Mouse (Mus musculus): ENCODE data around the gene Gm10645. TPM values are rescaled to one million over a fixed set of nuclear protein-coding genes. Genes with fewer than 3 reads are reported as not detected.

Gm10645 gene
- polyA plus RNA-seq, 1 experiment, result not detected

DNA sequence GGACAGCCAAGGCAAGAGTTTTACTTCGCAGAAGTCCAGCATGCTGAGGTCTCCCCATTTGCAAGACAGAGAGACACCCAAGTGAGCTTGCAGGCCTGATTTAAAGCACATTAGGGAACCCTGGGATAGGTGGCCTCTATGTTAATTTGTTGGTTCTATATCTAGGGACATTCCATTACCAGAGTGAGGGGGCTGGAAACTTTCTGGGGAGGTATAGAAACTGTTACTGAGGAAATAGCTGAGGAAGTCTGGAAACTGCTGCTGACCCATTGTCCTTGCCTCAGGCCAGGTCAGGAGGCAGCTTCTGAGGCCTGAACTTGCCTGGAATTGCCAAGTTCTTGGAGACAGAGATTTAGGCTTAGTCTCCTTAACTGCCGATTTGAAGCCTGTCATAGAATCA lies 5.4 kb downstream of the Gm10645 start:
- WGBS, result 82% methylated on average over 2 of the region's 2 CpGs
- Histone ChIP-seq H3K27ac (ENCODE audit: control insufficient read depth, insufficient read depth, low read depth, low read length, poor library complexity) (no peak overlapping the region), H3K4me3 (replicated peaks; ENCODE audit: control insufficient read depth, low read depth, low read length) (no peak overlapping the region), H3K4me1 (ENCODE audit: control insufficient read depth, insufficient read depth, low read length) (no peaks in the 10 kb centered on the region; the same call in 1 of the 2 replicates)
- TF ChIP-seq POLR2A (IDR thresholded peaks at IDR 0.05; ENCODE audit: borderline replicate concordance, control insufficient read depth, low read depth, low read length) (no peak), CTCF (IDR thresholded peaks at IDR 0.05; ENCODE audit: control insufficient read depth, insufficient read depth, low read length) (no peak)

DNA sequence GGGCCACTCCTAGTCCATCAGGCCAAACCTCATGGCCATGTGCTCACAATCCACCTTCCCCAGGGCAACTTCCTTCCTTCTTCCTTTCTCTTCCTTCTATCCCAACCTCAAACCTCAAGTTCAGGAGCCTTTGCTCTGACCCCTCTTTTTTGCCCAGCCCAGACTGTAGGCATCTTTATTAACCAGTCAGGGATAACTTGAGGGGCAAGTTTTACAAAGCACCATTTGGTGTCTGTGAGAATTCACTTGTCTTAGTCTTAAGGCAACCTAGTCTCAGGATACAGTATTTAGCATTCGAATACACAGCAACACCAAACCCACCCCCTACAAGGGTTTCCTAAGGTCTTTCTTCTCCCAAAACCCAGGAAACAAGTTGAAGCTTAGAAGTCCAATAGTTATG lies 6.4 kb downstream of the Gm10645 start:
- TF ChIP-seq POLR2A (IDR thresholded peaks at IDR 0.05; ENCODE audit: borderline replicate concordance, control insufficient read depth, low read depth, low read length), result no peak
- TF ChIP-seq CTCF (IDR thresholded peaks at IDR 0.05; ENCODE audit: control insufficient read depth, insufficient read depth, low read length), result no peak
- Histone ChIP-seq H3K27ac (ENCODE audit: control insufficient read depth, insufficient read depth, low read depth, low read length, poor library complexity) (no peak overlapping the region), H3K4me1 (ENCODE audit: control insufficient read depth, insufficient read depth, low read length) (no peaks in the 10 kb centered on the region; the same call in 1 of the 2 replicates), H3K4me3 (replicated peaks; ENCODE audit: control insufficient read depth, low read depth, low read length) (no peak overlapping the region)
- 82% methylated on average over 1 of the region's 1 CpGs for WGBS

GRCm38 (mm10) chr8:83158971-83159370 lies 7.0 kb downstream of the Gm10645 start:
- 12% methylated on average over 3 of the region's 3 CpGs for WGBS
- Histone ChIP-seq H3K27ac (ENCODE audit: control insufficient read depth, insufficient read depth, low read depth, low read length, poor library complexity) (no peak overlapping the region), H3K4me1 (ENCODE audit: control insufficient read depth, insufficient read depth, low read length) (no peaks in the 10 kb centered on the region; the same call in 1 of the 2 replicates), H3K4me3 (replicated peaks; ENCODE audit: control insufficient read depth, low read depth, low read length) (no peak overlapping the region)
- TF ChIP-seq CTCF (IDR thresholded peaks at IDR 0.05; ENCODE audit: control insufficient read depth, insufficient read depth, low read length) (no peak), POLR2A (IDR thresholded peaks at IDR 0.05; ENCODE audit: borderline replicate concordance, control insufficient read depth, low read depth, low read length) (no peak)

DNA sequence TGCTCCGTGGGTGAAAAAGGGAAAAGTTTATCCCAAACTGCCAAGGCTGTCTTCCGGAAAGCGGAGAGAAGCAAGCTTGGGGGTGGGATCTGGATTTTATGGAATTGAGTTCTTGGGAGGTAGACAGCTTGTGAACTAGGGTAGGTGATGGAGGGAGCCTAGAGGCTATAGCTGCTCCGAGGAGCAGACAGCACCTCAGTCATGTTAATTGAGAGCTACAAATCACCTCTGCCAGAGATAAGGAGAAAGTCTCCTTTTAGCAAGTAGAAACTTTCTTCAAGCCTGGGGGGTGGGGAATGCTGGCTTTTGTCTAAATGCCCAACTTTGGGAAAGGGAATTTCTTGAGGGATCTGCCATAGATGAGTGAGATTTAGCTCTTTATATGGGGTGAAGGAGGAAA lies 10.9 kb downstream of the Gm10645 start:
- Histone ChIP-seq H3K4me3 (replicated peaks; ENCODE audit: control insufficient read depth, low read depth, low read length) (no peak overlapping the region), H3K4me1 (ENCODE audit: control insufficient read depth, insufficient read depth, low read length) (no peaks in the 10 kb centered on the region; the same call in 1 of the 2 replicates), H3K27ac (ENCODE audit: control insufficient read depth, insufficient read depth, low read depth, low read length, poor library complexity) (no peak overlapping the region)
- 65% methylated on average over 4 of the region's 4 CpGs for WGBS
- no peak for TF ChIP-seq CTCF (IDR thresholded peaks at IDR 0.05; ENCODE audit: control insufficient read depth, insufficient read depth, low read length)
- TF ChIP-seq POLR2A (IDR thresholded peaks at IDR 0.05; ENCODE audit: borderline replicate concordance, control insufficient read depth, low read depth, low read length), result no peak

- Histone ChIP-seq H3K4me1 (ENCODE audit: control insufficient read depth, insufficient read depth, low read length) (no peaks in the 10 kb centered on the region; the same call in 1 of the 2 replicates), H3K27ac (ENCODE audit: control insufficient read depth, insufficient read depth, low read depth, low read length, poor library complexity) (no peak overlapping the region), H3K4me3 (replicated peaks; ENCODE audit: control insufficient read depth, low read depth, low read length) (no peak overlapping the region)
- TF ChIP-seq CTCF (IDR thresholded peaks at IDR 0.05; ENCODE audit: control insufficient read depth, insufficient read depth, low read length) (no peak), POLR2A (IDR thresholded peaks at IDR 0.05; ENCODE audit: borderline replicate concordance, control insufficient read depth, low read depth, low read length) (no peak)
- 2% methylated on average over 4 of the region's 4 CpGs for WGBS
These were observed 13.5 kb downstream of the Gm10645 start for GRCm38 (mm10) chr8:83152470-83152869.

GRCm38 (mm10) chr8:83152055-83152454 lies 13.9 kb downstream of the Gm10645 start:
- Histone ChIP-seq H3K4me1 (ENCODE audit: control insufficient read depth, insufficient read depth, low read length) (no peaks in the 10 kb centered on the region; the same call in 1 of the 2 replicates), H3K4me3 (replicated peaks; ENCODE audit: control insufficient read depth, low read depth, low read length) (no peak overlapping the region), H3K27ac (ENCODE audit: control insufficient read depth, insufficient read depth, low read depth, low read length, poor library complexity) (no peak overlapping the region)
- WGBS, result 53% methylated on average over 2 of the region's 2 CpGs
- no peak for TF ChIP-seq POLR2A (IDR thresholded peaks at IDR 0.05; ENCODE audit: borderline replicate concordance, control insufficient read depth, low read depth, low read length)
- no peak for TF ChIP-seq CTCF (IDR thresholded peaks at IDR 0.05; ENCODE audit: control insufficient read depth, insufficient read depth, low read length)

DNA sequence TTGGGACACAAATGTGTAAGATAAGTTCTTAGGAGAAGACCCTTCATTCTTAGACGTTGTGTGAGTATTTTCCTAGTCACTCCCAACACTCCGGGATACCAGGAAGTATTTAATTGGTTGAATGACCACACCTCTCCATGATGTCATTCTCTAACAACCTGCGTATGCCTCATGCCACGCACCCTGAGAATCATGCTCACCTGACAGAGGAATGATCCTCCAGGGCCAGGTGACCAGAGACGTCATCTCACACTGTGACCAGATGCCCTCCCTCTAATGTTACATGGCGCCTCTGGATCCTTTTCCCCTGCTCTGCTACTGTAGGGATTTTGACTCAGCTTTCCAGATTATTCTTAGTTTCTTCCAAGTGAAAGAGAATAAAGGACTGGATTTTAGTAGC lies 16.8 kb downstream of the Gm10645 start:
- 81% methylated on average over 6 of the region's 6 CpGs for WGBS
- no peak overlapping the region for H3K27ac ChIP-seq (ENCODE audit: control insufficient read depth, insufficient read depth, low read depth, low read length, poor library complexity)
- H3K4me1 ChIP-seq (ENCODE audit: control insufficient read depth, insufficient read depth, low read length), result no peaks in the 10 kb centered on the region; the same call in 1 of the 2 replicates
- TF ChIP-seq POLR2A (IDR thresholded peaks at IDR 0.05; ENCODE audit: borderline replicate concordance, control insufficient read depth, low read depth, low read length) (no peak), CTCF (IDR thresholded peaks at IDR 0.05; ENCODE audit: control insufficient read depth, insufficient read depth, low read length) (no peak)
- H3K4me3 ChIP-seq (replicated peaks; ENCODE audit: control insufficient read depth, low read depth, low read length), result no peak overlapping the region

DNA sequence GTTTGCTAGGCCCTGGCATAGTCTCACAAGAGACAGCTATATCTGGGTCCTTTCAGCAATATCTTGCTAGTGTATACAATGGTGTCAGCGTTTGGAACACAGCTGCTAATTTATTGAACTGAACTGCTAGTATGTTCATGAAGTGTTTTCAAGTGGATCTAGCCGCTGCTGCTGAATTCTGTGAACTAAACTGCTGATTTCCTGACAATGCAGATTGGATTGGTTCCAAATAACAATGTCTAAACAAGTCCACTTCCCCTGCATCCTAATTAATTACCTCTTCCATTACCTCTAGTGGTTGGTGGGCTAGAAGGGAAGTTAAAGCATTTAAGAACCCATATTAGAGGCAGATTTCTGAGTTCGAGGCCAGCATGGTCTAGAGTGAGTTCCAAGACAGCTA lies 20.5 kb downstream of the Gm10645 start:
- no peak overlapping the region for H3K27ac ChIP-seq (ENCODE audit: control insufficient read depth, insufficient read depth, low read depth, low read length, poor library complexity)
- TF ChIP-seq CTCF (IDR thresholded peaks at IDR 0.05; ENCODE audit: control insufficient read depth, insufficient read depth, low read length) (no peak), POLR2A (IDR thresholded peaks at IDR 0.05; ENCODE audit: borderline replicate concordance, control insufficient read depth, low read depth, low read length) (no peak)
- peaks cover 3% of the 10 kb centered on the region; the same call in 1 of the 2 replicates for H3K4me1 ChIP-seq (ENCODE audit: control insufficient read depth, insufficient read depth, low read length)
- 70% methylated on average over 3 of the region's 3 CpGs for WGBS
- H3K4me3 ChIP-seq (replicated peaks; ENCODE audit: control insufficient read depth, low read depth, low read length), result no peak overlapping the region

DNA sequence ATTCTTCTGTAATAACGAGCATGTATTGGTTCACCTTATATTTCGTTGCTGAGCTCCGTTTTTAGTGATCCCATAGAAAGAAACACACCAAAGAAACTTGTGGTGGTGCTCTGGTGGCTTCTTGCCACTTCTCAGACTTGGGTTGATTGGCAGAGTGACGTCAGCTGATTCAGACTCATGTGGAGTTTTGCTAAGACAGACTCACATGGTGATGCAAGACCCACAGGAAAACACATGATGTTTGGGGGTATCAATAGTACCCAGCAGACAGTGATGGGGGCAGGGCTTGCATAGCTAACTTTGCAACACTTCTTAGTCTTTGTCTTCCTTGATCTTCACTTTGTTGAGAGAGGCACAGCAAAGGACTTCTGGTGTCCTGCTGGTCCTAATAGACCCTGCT lies 21.4 kb downstream of the Gm10645 start:
- H3K4me1 ChIP-seq (ENCODE audit: control insufficient read depth, insufficient read depth, low read length), result peaks cover 7% of the 10 kb centered on the region
- H3K4me3 ChIP-seq (replicated peaks; ENCODE audit: control insufficient read depth, low read depth, low read length), result no peak overlapping the region
- TF ChIP-seq POLR2A (IDR thresholded peaks at IDR 0.05; ENCODE audit: borderline replicate concordance, control insufficient read depth, low read depth, low read length) (no peak), CTCF (IDR thresholded peaks at IDR 0.05; ENCODE audit: control insufficient read depth, insufficient read depth, low read length) (no peak)
- no peak overlapping the region for H3K27ac ChIP-seq (ENCODE audit: control insufficient read depth, insufficient read depth, low read depth, low read length, poor library complexity)
- WGBS, result 65% methylated on average over 4 of the region's 4 CpGs
